Mouse (Mus musculus): Measurements from ENCODE around the gene Chid1.

DNA sequence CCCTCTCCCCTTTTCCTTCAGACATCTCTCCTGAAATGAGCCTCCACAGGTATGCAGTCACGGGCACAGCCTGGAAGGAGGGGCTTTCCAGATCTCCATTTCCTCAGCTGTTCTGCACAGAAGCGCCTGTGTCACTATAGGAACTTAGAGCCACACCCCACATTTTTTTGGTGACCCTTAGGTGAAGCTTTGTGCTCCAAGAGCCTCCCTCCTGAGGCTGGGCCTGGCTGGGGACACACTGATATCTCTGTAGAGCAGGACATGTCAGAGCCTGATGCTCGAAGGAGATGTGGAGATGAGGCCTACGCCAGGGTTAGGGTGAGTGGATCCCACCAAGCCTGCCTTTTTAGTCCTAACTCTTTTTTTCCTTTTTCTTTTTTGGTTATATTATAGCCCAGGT is 45.6 kb upstream of the Chid1 start:
- TF ChIP-seq POLR2A (IDR thresholded peaks at IDR 0.05; ENCODE audit: control insufficient read depth, low read depth, low read length) (no peak), CTCF (IDR thresholded peaks at IDR 0.05; ENCODE audit: control insufficient read depth, insufficient read depth, insufficient replicate concordance, low read depth, low read length) (no peak)

Data from testis, adult 2 months (tissue).